Mouse (Mus musculus) layer of hippocampus, adult 18-20 months (tissue): Measurements from ENCODE around the gene Atp2a2. TPM values are rescaled to one million over a fixed set of nuclear protein-coding genes. Genes with fewer than 3 reads are reported as not detected.
"Not testable (repeated sequence)": the region's sequence is repeated elsewhere in the genome, so short reads cannot be mapped to it uniquely, and the experiment has no call there.

ENCODE experiments used
- DNase-seq, 2 experiments: peaks; one replicate each; pipeline ENCODE4 v3.0.0; 2022; ENCODE audit warnings: low spot score in 2 of 2
- total RNA-seq, 2 experiments: library from RNA; stranded (reverse); gene quantifications; 2 replicates each; pipeline ENCODE4 v1.2.3; 2021

Gene Atp2a2
- total RNA-seq, 2 experiments from 2014 or later, result 601 to 621 TPM

- no peak for DNase-seq
Measured at GRCm38 (mm10) chr5:122500141-122500540, 1.9 kb downstream of the Atp2a2 start.

- no peak for DNase-seq
Measured at GRCm38 (mm10) chr5:122498046-122498445, 4.0 kb downstream of the Atp2a2 start.

DNA sequence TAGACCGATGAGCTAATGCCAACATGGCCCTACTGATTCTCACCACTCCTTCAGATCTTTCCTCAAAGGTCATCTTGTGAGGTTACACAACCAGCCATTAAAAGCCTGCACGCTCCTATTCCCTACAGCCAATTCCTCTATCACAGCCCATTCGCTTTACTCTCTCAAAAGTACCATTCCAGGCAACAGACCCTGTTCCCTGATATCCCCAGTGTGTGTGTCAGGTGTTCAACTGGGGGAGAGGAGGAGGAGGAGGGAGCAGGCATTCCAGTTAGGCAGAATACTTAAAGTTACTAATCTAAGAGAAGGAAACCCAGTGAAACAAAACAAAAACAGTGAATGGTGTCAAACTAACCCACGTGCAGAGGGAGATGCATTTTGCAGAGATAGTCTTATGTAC is 5.0 kb downstream of the Atp2a2 start:
- DNase-seq, result no peak

DNA sequence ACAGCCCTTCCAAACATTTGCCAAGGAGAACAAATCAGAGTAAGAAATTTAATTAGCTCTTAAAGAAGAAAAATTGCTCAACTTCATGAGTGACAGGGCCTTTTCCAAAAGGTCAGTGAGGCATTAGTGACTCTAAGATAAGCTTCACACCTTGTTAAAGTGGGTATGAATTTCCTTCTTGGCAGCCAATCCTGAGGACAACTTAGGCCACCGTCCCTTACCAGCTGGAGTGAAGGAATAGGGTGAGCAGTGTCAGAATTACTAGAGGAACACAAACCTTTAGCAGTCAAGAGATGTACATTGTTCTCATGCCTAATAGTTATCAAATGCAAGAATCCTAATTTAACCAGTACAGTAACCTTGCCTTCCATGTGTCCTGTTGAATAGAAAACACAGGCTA is 7.6 kb downstream of the Atp2a2 start:
- DNase-seq, result no peak

- no peak for DNase-seq
Measured at GRCm38 (mm10) chr5:122493035-122493434, 9.0 kb downstream of the Atp2a2 start.

DNA sequence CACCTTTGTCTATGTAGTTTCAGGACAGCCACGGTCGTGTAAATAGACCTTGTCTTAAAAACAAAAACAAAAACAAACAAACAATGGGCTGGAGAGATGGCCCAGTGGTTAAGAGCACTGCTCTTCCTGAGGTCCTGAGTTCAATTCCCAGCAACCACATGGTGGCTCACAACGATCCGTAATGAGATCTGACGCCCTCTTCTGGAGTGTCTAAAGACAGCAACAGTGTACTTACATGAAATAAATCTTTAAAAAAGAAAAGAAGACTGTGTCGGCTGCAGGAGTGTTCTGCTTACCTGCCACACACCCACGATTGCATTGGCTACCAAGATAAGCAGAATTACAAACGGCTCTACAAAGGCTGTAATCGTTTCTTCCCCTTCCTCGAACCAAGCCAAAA is 10.6 kb downstream of the Atp2a2 start:
- no peak for DNase-seq

DNA sequence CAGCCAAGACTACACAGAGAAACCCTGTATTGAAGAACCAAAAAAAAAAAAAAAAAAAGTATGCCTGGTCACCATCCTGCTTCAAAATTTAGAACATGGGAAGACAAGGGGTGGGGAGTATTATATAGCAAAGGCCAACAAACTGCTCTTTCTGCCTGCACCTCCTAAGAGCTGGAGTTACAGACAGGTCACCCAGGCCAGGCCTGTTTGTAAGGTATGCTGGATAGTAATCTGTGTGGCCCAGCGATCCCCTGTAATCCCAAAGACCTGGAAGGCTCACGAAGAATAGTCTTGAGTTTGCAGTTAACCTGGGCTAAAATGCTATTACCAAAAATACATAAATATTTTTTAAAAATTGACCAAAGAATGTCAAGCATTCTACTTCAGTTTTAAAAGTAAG is 11.9 kb downstream of the Atp2a2 start:
- no peak for DNase-seq

- no peak for DNase-seq
Measured at GRCm38 (mm10) chr5:122487825-122488224, 14.2 kb downstream of the Atp2a2 start.

GRCm38 (mm10) chr5:122486243-122486642 is 15.8 kb downstream of the Atp2a2 start:
- not testable (repeated sequence) for DNase-seq

- no peak for DNase-seq
Measured at GRCm38 (mm10) chr5:122482733-122483391, 19.2 kb downstream of the Atp2a2 start.

DNA sequence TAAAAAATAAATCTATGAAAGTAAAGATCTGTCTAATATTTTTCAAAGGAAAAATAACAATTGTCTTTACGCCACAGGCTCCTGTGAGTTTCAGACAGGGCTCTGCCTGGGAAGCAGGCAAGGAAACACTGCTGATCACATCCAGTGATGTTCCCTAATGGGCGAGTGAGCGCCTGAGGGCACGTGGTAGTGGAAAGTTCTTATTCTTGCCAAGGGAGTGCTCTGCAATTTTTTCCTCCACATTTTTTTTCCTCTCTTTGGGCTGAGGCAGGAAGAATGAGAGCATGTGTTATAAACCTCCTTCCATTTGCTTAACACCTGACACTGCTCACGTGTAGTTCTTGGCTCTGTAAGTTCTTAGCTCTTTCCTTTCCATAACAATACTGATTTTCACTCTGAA is 20.2 kb downstream of the Atp2a2 start:
- DNase-seq, result no peak

- no peak for DNase-seq
Measured at GRCm38 (mm10) chr5:122479131-122479530, 22.9 kb downstream of the Atp2a2 start.

DNA sequence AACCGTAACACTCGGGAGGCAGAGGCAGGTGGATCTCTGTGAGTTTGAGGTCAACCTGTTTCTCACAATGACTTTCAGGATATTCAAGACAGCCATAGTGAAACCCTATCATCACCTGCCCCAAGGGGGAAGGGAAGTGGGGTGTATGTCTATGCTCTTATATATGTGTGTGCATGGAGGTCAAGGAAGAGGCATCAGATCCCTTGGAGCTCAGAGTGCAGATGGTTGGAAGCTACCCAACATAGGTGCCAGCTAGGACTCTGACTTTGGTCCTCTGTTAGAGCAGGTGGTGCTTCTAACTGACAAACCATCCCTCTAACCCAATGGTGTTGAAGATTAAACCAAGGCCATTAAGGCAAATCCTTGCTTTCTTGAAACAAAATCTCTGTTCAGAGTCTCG is 24.5 kb downstream of the Atp2a2 start:
- DNase-seq, result no peak

DNA sequence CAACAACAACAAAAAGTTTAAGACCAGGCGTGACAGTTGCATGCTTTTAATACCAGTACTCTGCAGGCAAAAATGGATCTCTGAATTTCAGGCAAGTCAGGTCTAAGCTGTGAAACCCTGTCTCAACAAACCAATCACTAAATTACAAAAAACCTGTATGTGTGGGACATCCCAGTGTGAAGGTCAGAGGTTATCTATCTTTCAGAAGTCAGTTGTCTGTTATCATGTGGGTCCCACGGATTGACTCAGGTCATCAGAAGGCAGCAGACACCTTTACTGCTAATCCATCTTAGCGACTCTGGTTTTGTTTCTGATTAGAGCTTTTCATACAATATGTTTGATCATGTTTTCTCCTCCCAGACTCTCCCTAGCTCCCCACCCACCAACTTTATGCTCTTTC is 25.9 kb downstream of the Atp2a2 start:
- no peak for DNase-seq

DNA sequence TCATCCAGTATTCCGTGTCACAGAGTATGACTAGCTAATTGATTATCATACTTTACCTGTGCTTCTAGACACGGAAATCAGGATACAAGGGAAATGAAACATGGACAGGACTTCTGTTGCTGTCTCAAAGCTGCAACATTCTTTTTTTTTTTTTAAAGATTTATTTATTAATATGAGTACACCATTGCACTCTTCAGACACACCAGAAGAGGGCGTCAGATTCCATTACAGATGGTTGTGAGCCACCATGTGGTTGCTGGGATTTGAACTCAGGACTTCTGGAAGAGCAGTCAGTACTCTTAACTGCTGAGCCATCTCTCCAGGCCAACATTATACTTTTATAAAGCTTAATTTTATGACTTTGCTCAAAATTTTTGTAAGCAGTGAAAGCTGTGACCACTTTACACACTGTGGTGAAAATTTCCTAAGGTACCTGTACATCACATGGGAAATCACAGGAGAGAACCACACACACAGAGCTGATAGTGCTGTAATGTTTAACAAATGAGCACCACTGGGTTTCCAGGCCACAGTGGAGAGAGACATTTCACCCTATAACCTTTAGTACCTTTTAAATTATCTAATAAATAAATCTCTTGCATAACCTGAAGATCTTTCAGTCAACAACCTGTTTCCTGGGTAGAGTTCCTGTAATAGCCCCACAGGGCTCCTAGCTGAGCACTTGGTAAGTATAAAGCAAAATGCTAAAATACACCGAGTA is 27.2 kb downstream of the Atp2a2 start:
- no peak for DNase-seq

DNA sequence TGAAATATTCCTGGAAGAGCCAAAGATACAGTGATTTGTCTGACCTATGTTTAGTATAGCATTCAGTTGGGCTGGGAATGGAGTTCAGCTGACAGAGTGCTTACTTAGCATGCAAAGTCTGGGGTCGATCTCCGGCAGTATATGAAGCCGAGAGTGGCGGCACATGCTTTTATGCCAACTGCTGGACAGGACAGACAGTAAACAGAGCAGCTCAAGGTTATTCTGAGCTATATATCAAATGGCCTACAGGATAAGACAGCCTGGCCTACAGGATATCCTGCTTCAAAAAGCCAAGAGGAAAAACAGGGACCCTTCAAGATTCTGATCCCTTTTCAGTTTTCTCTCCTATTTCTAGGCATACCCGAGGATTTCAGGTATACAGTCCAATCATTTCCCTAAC is 30.4 kb downstream of the Atp2a2 start:
- DNase-seq, result no peak

DNA sequence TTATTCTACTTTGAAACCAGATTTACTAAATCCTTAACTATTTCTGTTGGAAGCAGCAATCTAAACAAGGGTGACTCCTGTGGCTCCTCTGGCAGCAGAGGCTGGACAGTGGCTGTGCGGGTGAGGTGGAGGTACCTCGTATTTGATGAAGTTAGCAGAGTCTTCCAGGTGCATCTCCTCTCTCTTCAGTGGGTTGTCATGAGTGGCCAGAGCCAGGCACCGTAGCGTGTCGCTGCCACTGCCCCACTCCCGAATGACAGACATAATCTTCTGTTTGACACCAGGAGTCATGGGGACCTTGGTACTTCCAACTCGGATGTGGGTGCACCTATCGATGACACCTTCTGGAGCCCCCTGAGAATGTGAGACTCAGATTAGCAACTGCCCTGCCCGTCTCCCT is 40.6 kb downstream of the Atp2a2 start:
- DNase-seq, result no peak

- DNase-seq, result no peak
Measured at GRCm38 (mm10) chr5:122460656-122461055, 41.4 kb downstream of the Atp2a2 start.

DNA sequence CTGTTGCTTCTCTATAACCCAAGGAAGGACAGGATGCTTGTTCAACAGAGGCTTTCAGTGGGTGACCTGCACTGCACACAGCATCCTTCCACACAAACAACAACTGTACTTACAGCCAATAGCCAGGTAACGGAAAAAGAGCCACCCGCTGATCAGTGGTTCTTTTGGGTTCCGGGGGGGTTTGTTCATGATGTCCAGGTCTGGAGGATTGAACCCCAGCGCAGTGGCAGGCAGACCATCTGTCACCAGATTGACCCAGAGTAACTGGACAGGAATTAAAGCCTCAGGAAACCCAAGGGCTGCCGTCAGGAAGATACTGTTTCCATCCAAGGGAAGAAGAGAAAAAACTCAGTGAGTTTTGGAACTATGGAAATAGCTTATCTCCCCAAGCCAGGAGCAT is 42.7 kb downstream of the Atp2a2 start:
- no peak for DNase-seq

DNA sequence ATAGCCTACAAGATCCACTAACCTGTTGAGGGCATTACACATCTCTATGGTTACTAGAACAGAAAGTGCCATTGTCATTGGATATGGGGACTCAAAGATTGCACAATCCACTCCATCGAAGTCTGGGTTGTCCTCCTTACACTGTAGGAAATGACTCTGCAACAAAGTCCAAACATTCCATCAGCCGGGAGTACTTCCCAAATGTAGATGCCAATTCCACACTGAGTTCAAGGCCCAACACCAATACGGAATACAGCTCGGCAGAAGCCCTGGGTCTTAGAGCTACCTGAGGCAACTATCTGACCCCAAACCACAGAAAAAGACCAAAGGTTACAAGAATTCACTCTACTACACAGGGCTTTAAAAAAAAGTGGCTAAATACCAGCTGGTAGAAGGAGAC is 44.0 kb downstream of the Atp2a2 start:
- DNase-seq, result no peak

DNA sequence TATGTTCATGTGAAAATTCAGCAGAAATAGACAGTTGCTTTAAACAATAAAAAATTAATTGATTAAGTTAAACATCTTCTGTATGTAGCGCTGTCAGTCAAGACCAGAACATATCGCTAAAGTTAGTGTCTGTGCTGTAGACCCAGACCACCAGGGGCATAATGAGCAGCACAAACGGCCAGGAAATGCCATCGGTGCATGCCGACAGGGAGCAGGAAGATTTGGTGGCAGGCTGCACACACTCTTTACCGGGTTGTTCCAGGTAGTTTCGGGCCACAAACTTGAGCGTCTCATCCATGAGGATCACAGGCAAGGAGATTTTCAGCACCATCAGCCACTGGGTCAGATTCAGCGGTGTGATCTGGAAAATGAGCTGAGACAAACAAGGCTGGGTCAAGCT is 45.0 kb downstream of the Atp2a2 start:
- DNase-seq, result not testable (repeated sequence)

- DNase-seq, result no peak
Measured at GRCm38 (mm10) chr5:122455584-122455983, 46.4 kb downstream of the Atp2a2 start.

DNA sequence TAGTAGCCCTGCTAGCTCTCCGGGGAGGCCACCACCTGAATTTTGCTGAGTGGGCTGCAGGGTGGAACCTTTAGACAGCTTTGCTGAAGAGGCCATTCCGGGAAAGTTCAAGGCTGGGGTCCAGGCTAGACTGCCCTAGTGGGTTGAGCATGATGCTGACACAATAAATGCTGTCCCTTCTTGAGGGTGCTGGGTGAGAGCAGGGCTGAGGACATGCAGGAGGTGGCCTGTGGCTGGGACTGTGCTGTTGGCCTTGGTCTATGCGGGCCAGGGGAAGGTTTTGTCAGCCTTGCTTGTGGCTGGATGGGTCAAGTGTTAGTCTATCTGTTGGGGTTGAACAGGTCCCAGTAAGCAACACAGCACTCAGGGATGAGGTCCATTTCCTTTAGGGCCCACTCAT is 47.1 kb downstream of the Atp2a2 start:
- DNase-seq, result no peak
